In genomic region chr5:142807661-142808060, GRCm38 (mm10) we compare ENCODE assay signal across 17 mouse cellular contexts. TPM values are rescaled to one million over a fixed set of nuclear protein-coding genes. Genes with fewer than 3 reads are reported as not detected.
DNase-seq lines count a peak whose midpoint lies in the region; ATAC-seq and TF ChIP-seq lines count a peak whose summit lies in the region.
"Had no signal": no experiment of that assay in that cellular context is flagged by ENCODE, and none has a peak within 500 bp of the region (broad histone marks: within the 10 kb centered on the region; RNA-seq: fewer than 3 reads in every experiment).

No protein-coding gene starts in this region.

- POLR2A ChIA-PET in Patski (lab: Charles Lee) = interaction anchor here (1.1 to 2.7 kb wide), 5 partner anchors 9 to 18 kb away, joined by 3 to 15 read pairs (median 8); partner anchors contain the start of gene Tnrc18

- H3K27me3 ChIP-seq in forebrain, embryonic 10.5 days (ENCODE audit: poor library complexity, severe bottlenecking) = no peaks in the 10 kb centered on the region
- no peaks in the 10 kb centered on the region for H3K27me3 ChIP-seq in forebrain, embryonic 13.5 days
- H3K27me3 ChIP-seq in C2C12 (ENCODE audit: control insufficient read depth, insufficient read depth, insufficient read length) (no peaks in the 10 kb centered on the region), Patski (no peaks in the 10 kb centered on the region)
- H3K27me3 ChIP-seq in intestine, postnatal 0 days (replicated peaks; ENCODE audit: control insufficient read depth, insufficient read depth, low read length) = no peaks in the 10 kb centered on the region
- H3K27me3 ChIP-seq in stomach, postnatal 0 days (ENCODE audit: control insufficient read depth, insufficient read depth, low read length) = no peaks in the 10 kb centered on the region
- H3K27me3 ChIP-seq: heart, embryonic 12.5 days had no signal

- H3ac ChIP-seq in C2C12 (ENCODE audit: control insufficient read depth, insufficient read length, low read depth) = no peak overlapping the region

- no peak overlapping the region for H3K9ac ChIP-seq in forebrain, embryonic 13.5 days
- no peak overlapping the region for H3K9ac ChIP-seq in intestine, postnatal 0 days (ENCODE audit: low read depth, low read length)
- H3K9ac ChIP-seq in stomach, postnatal 0 days (ENCODE audit: low read length) = no peak overlapping the region
- H3K9ac ChIP-seq: forebrain, postnatal 0 days; heart, embryonic 12.5 days; hindbrain, embryonic 14.5 days had no signal

- H3K9me3 ChIP-seq in forebrain, embryonic 10.5 days = peaks cover 7% of the 10 kb centered on the region; the same call in 1 of the 2 replicates
- no peaks in the 10 kb centered on the region for H3K9me3 ChIP-seq in forebrain, embryonic 13.5 days (replicated peaks)
- no peaks in the 10 kb centered on the region for H3K9me3 ChIP-seq in intestine, postnatal 0 days (ENCODE audit: control insufficient read depth)
- no peaks in the 10 kb centered on the region for H3K9me3 ChIP-seq in stomach, postnatal 0 days (ENCODE audit: control insufficient read depth, low read length)
- H3K9me3 ChIP-seq: heart, embryonic 12.5 days; hindbrain, embryonic 10.5 days had no signal

- no peak overlapping the region for H3K4me2 ChIP-seq in forebrain, embryonic 13.5 days
- no peak overlapping the region for H3K4me2 ChIP-seq in intestine, postnatal 0 days (replicated peaks; ENCODE audit: low read depth)
- H3K4me2 ChIP-seq in stomach, postnatal 0 days (replicated peaks; ENCODE audit: low read depth) = no peak overlapping the region
- H3K4me2 ChIP-seq: heart, embryonic 12.5 days; hindbrain, embryonic 14.5 days had no signal

- no peak for ATAC-seq in forebrain, embryonic 13.5 days
- ATAC-seq in Patski = peak; percentile 93
- ATAC-seq in intestine, postnatal 0 days = peak; percentile 28; the same call in 1 of the 2 replicates
- ATAC-seq in stomach, postnatal 0 days (ENCODE audit: low FRiP score, low TSS enrichment) = no peak
- ATAC-seq: forebrain, postnatal 0 days had no signal

- TF ChIP-seq EP300 in stomach, postnatal 0 days (optimal IDR thresholded peaks at IDR 0.05) = no peak

- no peak for DNase-seq in forebrain, embryonic 10.5 days (ENCODE audit: extremely low spot score, low spot score)
- no peak for DNase-seq in Patski (ENCODE audit: low read depth, low spot score)
- no peak for DNase-seq in ovary, adult 18-20 months (ENCODE audit: low spot score)
- no peak for DNase-seq in stomach, postnatal 0 days (ENCODE audit: low spot score)
- DNase-seq: adrenal gland, adult 2 months; adrenal gland, postnatal 36 days; cerebellum, adult 2 months; cerebellum, postnatal 10 days; forebrain, postnatal 0 days; gastrocnemius, postnatal 14 days; kidney, adult 11 months had no signal

- H3K27ac ChIP-seq in forebrain, embryonic 10.5 days = 0 out of 2 replicates have a peak overlapping the region, but pooled peaks have one; percentile 25
- H3K27ac ChIP-seq in forebrain, embryonic 13.5 days = no peak overlapping the region
- 0 out of 2 replicates have a peak overlapping the region, but pooled peaks have one; percentile 5 for H3K27ac ChIP-seq in intestine, postnatal 0 days (ENCODE audit: low read depth, low read length)
- no peak overlapping the region for H3K27ac ChIP-seq in stomach, postnatal 0 days (replicated peaks)
- H3K27ac ChIP-seq: hindbrain, embryonic 10.5 days; hindbrain, embryonic 14.5 days had no signal

- H3K4me1 ChIP-seq in forebrain, embryonic 10.5 days = peaks cover 60% of the 10 kb centered on the region
- peaks cover 69% of the 10 kb centered on the region for H3K4me1 ChIP-seq in forebrain, embryonic 13.5 days
- H3K4me1 ChIP-seq in intestine, postnatal 0 days (replicated peaks; ENCODE audit: control insufficient read depth, insufficient read depth, low read length) = peaks cover 17% of the 10 kb centered on the region; the same call in 1 of the 2 replicates
- peaks cover 4% of the 10 kb centered on the region for H3K4me1 ChIP-seq in stomach, postnatal 0 days (replicated peaks; ENCODE audit: control insufficient read depth, insufficient read depth)

- CTCF ChIA-PET in Patski (lab: Charles Lee) = interaction anchor here (1.0 to 1.5 kb wide), 10 partner anchors 8 to 40 kb away, joined by 3 to 7 read pairs (median 3); no protein-coding TSS in a partner anchor

- peaks cover 98% of the 10 kb centered on the region for H3K79me3 ChIP-seq in C2C12 (ENCODE audit: low read depth)

- TF ChIP-seq CTCF in C2C12 (IDR thresholded peaks at IDR 0.05; ENCODE audit: control insufficient read depth, insufficient read depth, insufficient read length) = no peak
- TF ChIP-seq CTCF in Patski (IDR thresholded peaks at IDR 0.05) = no peak
- no peak for TF ChIP-seq CTCF in intestine, postnatal 0 days (IDR thresholded peaks at IDR 0.05; ENCODE audit: low read depth)
- no peak for TF ChIP-seq CTCF in stomach, postnatal 0 days (IDR thresholded peaks at IDR 0.05; ENCODE audit: low read depth)

- in situ Hi-C loops in Patski (cut with MboI; ENCODE audit: low pct_unique_long_range_greater_than_20kb) = no loop called here

- H3K79me2 ChIP-seq in C2C12 (ENCODE audit: control insufficient read depth, insufficient read depth) = peaks cover 100% of the 10 kb centered on the region

- H3K4me3 ChIP-seq in forebrain, embryonic 10.5 days = no peak overlapping the region
- H3K4me3 ChIP-seq in forebrain, embryonic 13.5 days = no peak overlapping the region
- no peak overlapping the region for H3K4me3 ChIP-seq in C2C12 (ENCODE audit: insufficient read depth, poor library complexity, severe bottlenecking)
- no peak overlapping the region for H3K4me3 ChIP-seq in intestine, postnatal 0 days (ENCODE audit: low read depth, low read length)
- no peak overlapping the region for H3K4me3 ChIP-seq in stomach, postnatal 0 days (ENCODE audit: low read depth, low read length)
- H3K4me3 ChIP-seq: heart, embryonic 12.5 days; hindbrain, embryonic 10.5 days had no signal

- 90% methylated on average over 7 of the region's 7 CpGs for WGBS in forebrain, embryonic 10.5 days
- WGBS in forebrain, embryonic 13.5 days = 80% methylated on average over 7 of the region's 7 CpGs
- WGBS in intestine, postnatal 0 days = 46% methylated on average over 7 of the region's 7 CpGs
- WGBS in stomach, postnatal 0 days = 66% methylated on average over 7 of the region's 7 CpGs

- peaks cover 88% of the 10 kb centered on the region for H3K36me3 ChIP-seq in forebrain, embryonic 10.5 days (replicated peaks)
- H3K36me3 ChIP-seq in forebrain, embryonic 13.5 days (ENCODE audit: poor library complexity, severe bottlenecking) = peaks cover 62% of the 10 kb centered on the region
- peaks cover 60% of the 10 kb centered on the region for H3K36me3 ChIP-seq in C2C12 (ENCODE audit: control insufficient read depth, insufficient read depth)
- peaks cover 6% of the 10 kb centered on the region; the same call in 1 of the 2 replicates for H3K36me3 ChIP-seq in intestine, postnatal 0 days (ENCODE audit: control insufficient read depth, insufficient read depth)
- H3K36me3 ChIP-seq in stomach, postnatal 0 days (ENCODE audit: control insufficient read depth, insufficient read depth, low read length) = no peaks in the 10 kb centered on the region

TF ChIP-seq in C2C12, 6 proteins besides CTCF, POLR2A, EP300 and RAD21:
- TF ChIP-seq MAX (IDR thresholded peaks at IDR 0.05) = no peak
- peak; percentile 8 for TF ChIP-seq MYOD1 (IDR thresholded peaks at IDR 0.05; ENCODE audit: control insufficient read depth, insufficient read length, low read depth)
- TF ChIP-seq CEBPB (IDR thresholded peaks at IDR 0.05; ENCODE audit: low read depth) = no peak
- no peak for TF ChIP-seq USF1 (IDR thresholded peaks at IDR 0.05; ENCODE audit: low read depth)
- TF ChIP-seq FOSL1 (IDR thresholded peaks at IDR 0.05; ENCODE audit: insufficient read depth, low read length, poor library complexity, severe bottlenecking) = no peak
- no peak for TF ChIP-seq MYOG (IDR thresholded peaks at IDR 0.05; ENCODE audit: control insufficient read depth, extremely low read depth, insufficient read length)

RNA-seq across cellular contexts. Expression of gene Tnrc18, which starts 9.8 kb away (rescaled TPM):
- polyA plus RNA-seq in forebrain, embryonic 10.5 days (2016; fragmentation: Nextera tagmentation; extraction: Ambion mirVana) = 21.5 and 22.7 TPM in 2 replicates
- 34.7 and 35.9 TPM in 2 replicates for polyA plus RNA-seq in forebrain, embryonic 13.5 days (2015; fragmentation: Nextera tagmentation; extraction: Ambion mirVana)
- polyA plus RNA-seq in C2C12 (2012; fragmentation: generic; extraction: Trizol) (44.3 TPM), Patski (2021) (116 TPM)
- polyA plus RNA-seq in intestine, postnatal 0 days (2015; fragmentation: Nextera tagmentation; extraction: Ambion mirVana) = 9.9 and 11.7 TPM in 2 replicates
- 12.0 and 12.5 TPM in 2 replicates for polyA plus RNA-seq in stomach, postnatal 0 days (2015; fragmentation: Nextera tagmentation; extraction: Ambion mirVana)

Comparison
In these comparisons a context has a peak if more than half of its experiments do, and no peak if none do; other contexts are left out.
1. H3K27ac ChIP-seq: peak in forebrain, embryonic 10.5 days (single experiment) and intestine, postnatal 0 days (single experiment); none in forebrain, embryonic 13.5 days (single experiment) and stomach, postnatal 0 days (single experiment).
2. ATAC-seq: peak in Patski (single experiment) and intestine, postnatal 0 days (single experiment); none in forebrain, embryonic 13.5 days (single experiment) and stomach, postnatal 0 days (single experiment).